Mouse (Mus musculus) CH12.LX (cell line): ENCODE measurements around the gene Car8. TPM values are rescaled to one million over a fixed set of nuclear protein-coding genes. Genes with fewer than 3 reads are reported as not detected.

ENCODE experiments used
- DNase-seq: peaks from one replicate; pipeline ENCODE4 v3.0.0-alpha.2; 2013; ENCODE audit errors: extremely low read depth
- H3K27ac ChIP-seq: 2 replicates; pipeline ENCODE4 v1.5.1; 2012; ENCODE audit warnings: low read depth, mild to moderate bottlenecking, control low read depth, moderate library complexity; ENCODE audit not compliant: insufficient read depth
- H3K27me3 ChIP-seq: replicated peaks from 2 replicates; pipeline ENCODE3; 2012; ENCODE audit warnings: inconsistent platforms
- H3K36me3 ChIP-seq, 2 experiments: replicated peaks in 1 of 2; 2 replicates each; pipeline versions ENCODE3 to v1.6.1; 2012; ENCODE audit warnings: inconsistent platforms in 1 of 2, low read length in 1 of 2, mild to moderate bottlenecking in 1 of 2, mixed read lengths in 1 of 2, moderate library complexity in 1 of 2; ENCODE audit not compliant: control insufficient read depth in 1 of 2, insufficient read depth in 1 of 2
- H3K4me1 ChIP-seq, 2 experiments: 2 replicates each; pipeline ENCODE4 v1.6.1; 2012; ENCODE audit warnings: inconsistent platforms in 1 of 2, moderate library complexity in 1 of 2; ENCODE audit not compliant: insufficient read depth in 2 of 2, control insufficient read depth in 1 of 2
- H3K4me2 ChIP-seq: 2 replicates; pipeline ENCODE4 v1.6.1; 2012; ENCODE audit warnings: low read depth, mild to moderate bottlenecking, control low read depth; ENCODE audit not compliant: poor library complexity, insufficient read depth, severe bottlenecking
- H3K4me3 ChIP-seq, 3 experiments: fragments of 150-350 bp in 1 of 3; sonication (generic) in 1 of 3; replicated peaks in 1 of 3; 2 replicates each; pipeline versions ENCODE3 to v1.5.1; 2011 to 2012; ENCODE audit warnings: low read depth in 2 of 3, low read length in 2 of 3, mild to moderate bottlenecking in 2 of 3, moderate library complexity in 2 of 3, control low read depth in 1 of 3, improper control_type of control experiment in 1 of 3, inconsistent platforms in 1 of 3, mixed read lengths in 1 of 3; ENCODE audit not compliant: poor library complexity in 1 of 3
- H3K79me2 ChIP-seq: replicated peaks from 2 replicates; pipeline ENCODE4 v1.6.1; 2012; ENCODE audit warnings: mild to moderate bottlenecking, moderate library complexity; ENCODE audit not compliant: control insufficient read depth, poor library complexity, insufficient read depth, severe bottlenecking; ENCODE audit errors: extremely low read depth
- H3K9ac ChIP-seq: 2 replicates; pipeline ENCODE4 v1.6.1; 2012; ENCODE audit warnings: low read depth, mild to moderate bottlenecking, control low read depth, moderate library complexity; ENCODE audit not compliant: insufficient read depth
- H3K9me3 ChIP-seq: replicated peaks from 2 replicates; pipeline ENCODE3; 2012; ENCODE audit warnings: low read length, inconsistent platforms, mixed read lengths
- E2F4 ChIP-seq: IDR thresholded peaks from 2 replicates; pipeline ENCODE4 v1.6.1; 2011; ENCODE audit warnings: low read depth, low read length, improper control_type of control experiment; ENCODE audit not compliant: insufficient replicate concordance
- ELF1 ChIP-seq: IDR thresholded peaks from 2 replicates; pipeline ENCODE4 v1.6.1; 2014; ENCODE audit warnings: low read depth, mild to moderate bottlenecking, inconsistent platforms, low read length, improper control_type of control experiment
- EP300 ChIP-seq: IDR thresholded peaks from 2 replicates; pipeline ENCODE4 v1.6.1; 2011; ENCODE audit warnings: low read length, improper control_type of control experiment
- GABPA ChIP-seq: IDR thresholded peaks from 2 replicates; pipeline ENCODE4 v1.6.1; 2012; ENCODE audit warnings: low read depth, low read length, improper control_type of control experiment, inconsistent platforms; ENCODE audit not compliant: insufficient replicate concordance
- JUN ChIP-seq: IDR thresholded peaks from 2 replicates; pipeline ENCODE4 v1.6.1; 2011; ENCODE audit warnings: low read depth, mild to moderate bottlenecking, low read length, improper control_type of control experiment, moderate library complexity; ENCODE audit not compliant: insufficient read depth
- KAT2A ChIP-seq: IDR thresholded peaks from 2 replicates; pipeline ENCODE4 v1.6.1; 2012; ENCODE audit warnings: low read length, improper control_type of control experiment, inconsistent platforms; ENCODE audit not compliant: insufficient replicate concordance
- MAZ ChIP-seq: IDR thresholded peaks from 2 replicates; pipeline ENCODE4 v1.6.1; 2012; ENCODE audit warnings: low read depth, mild to moderate bottlenecking, inconsistent platforms, low read length, improper control_type of control experiment, moderate library complexity
- MEF2A ChIP-seq: IDR thresholded peaks from 2 replicates; pipeline ENCODE4 v1.6.1; 2014; ENCODE audit warnings: low read depth, mild to moderate bottlenecking, inconsistent platforms, low read length, improper control_type of control experiment, borderline replicate concordance
- MYC ChIP-seq: IDR thresholded peaks from 2 replicates; pipeline ENCODE4 v1.6.1; 2011; ENCODE audit warnings: low read depth, mild to moderate bottlenecking, improper control_type of control experiment, low read length
- NRF1 ChIP-seq: IDR thresholded peaks from 2 replicates; pipeline ENCODE4 v1.6.1; 2014; ENCODE audit warnings: low read depth, mild to moderate bottlenecking, inconsistent platforms, low read length, improper control_type of control experiment, moderate library complexity
- POLR2A ChIP-seq: IDR thresholded peaks from 2 replicates; pipeline ENCODE4 v1.6.1; 2011; ENCODE audit warnings: low read depth, mild to moderate bottlenecking, improper control_type of control experiment, low read length
- POLR2AphosphoS2 ChIP-seq: IDR thresholded peaks from 2 replicates; pipeline ENCODE4 v1.6.1; 2011; ENCODE audit warnings: low read depth, low read length, improper control_type of control experiment
- RAD21 ChIP-seq: IDR thresholded peaks from 2 replicates; pipeline ENCODE4 v1.6.1; 2011; ENCODE audit warnings: low read depth, mild to moderate bottlenecking, low read length, improper control_type of control experiment, moderate library complexity
- SMC3 ChIP-seq: IDR thresholded peaks from 2 replicates; pipeline ENCODE4 v1.6.1; 2011; ENCODE audit warnings: low read depth, low read length, improper control_type of control experiment
- TBP ChIP-seq: conservative IDR thresholded peaks from 2 replicates; pipeline ENCODE4 v1.6.1; 2011; ENCODE audit warnings: low read depth, low read length, improper control_type of control experiment
- USF1 ChIP-seq: IDR thresholded peaks from 2 replicates; pipeline ENCODE4 v1.6.1; 2014; ENCODE audit warnings: low read depth, mild to moderate bottlenecking, inconsistent platforms, low read length, improper control_type of control experiment
- ZMIZ1 ChIP-seq: IDR thresholded peaks from 2 replicates; pipeline ENCODE4 v1.6.1; 2012; ENCODE audit warnings: low read depth, mild to moderate bottlenecking, inconsistent platforms, low read length, improper control_type of control experiment
- ZNF384 ChIP-seq: IDR thresholded peaks from 2 replicates; pipeline ENCODE4 v1.6.1; 2012; ENCODE audit warnings: low read depth, low read length, improper control_type of control experiment, inconsistent platforms
- dilution Hi-C: fragments of 300-500 bp; cut with MboI; formaldehyde crosslinking; loops from 2 replicates; pipeline ENCODE4 v1.14.3; 2020; ENCODE audit warnings: low sequenced_read_pairs; ENCODE audit not compliant: extremely low pct_unique_long_range_greater_than_20kb, extremely low pct_ligation_motif_present
- in situ Hi-C: fragments of 300-500 bp; cut with MboI; formaldehyde crosslinking; loops from 3 replicates; pipeline ENCODE4 v1.14.3; 2019; ENCODE audit warnings: low sequenced_read_pairs, low pct_ligation_motif_present, low pct_unique_long_range_greater_than_20kb, mixed read lengths
- polyA plus RNA-seq: library from polyadenylated mRNA; unstranded; fragments of >175 nt; gene quantifications from 2 replicates; pipeline ENCODE4 v1.2.1, GENCODE M21; 2012; ENCODE audit warnings: low read depth; ENCODE audit not compliant: insufficient read length
- total RNA-seq, 2 experiments: library from RNA; depleted of rRNA; stranded (reverse); fragments of 300-350 nt in 1 of 2; fragments of >200 nt in 1 of 2; gene quantifications; 2 replicates each; pipeline ENCODE4 v1.2.3; 2012 to 2014

The Car8 gene
- total and polyA plus RNA-seq, 3 experiments = not detected

GRCm38 (mm10) chr4:8245495-8246063 is 6.7 kb upstream of the Car8 start:
- Histone ChIP-seq H3K4me1 (no peaks in the 10 kb centered on the region), H3K9ac (no peak overlapping the region), H3K4me3 (no peak overlapping the region), H3K36me3 (no peaks in the 10 kb centered on the region), H3K27ac (no peak overlapping the region), H3K4me2 (no peak overlapping the region), H3K9me3 (no peaks in the 10 kb centered on the region), H3K79me2 (no peaks in the 10 kb centered on the region), H3K27me3 (no peaks in the 10 kb centered on the region)
- dilution Hi-C loops = no loop called here
- no peak for DNase-seq
- in situ Hi-C loops = no loop called here
- TF ChIP-seq EP300 = no peak
- no peak for TF ChIP-seq ZNF384
- TF ChIP-seq ZMIZ1 = no peak
- no peak for TF ChIP-seq E2F4
- no peak for TF ChIP-seq MYC
- no peak for TF ChIP-seq USF1
- TF ChIP-seq SMC3 = no peak
- no peak for TF ChIP-seq JUN
- no peak for TF ChIP-seq NRF1
- TF ChIP-seq KAT2A = no peak
- TF ChIP-seq MEF2A = no peak
- TF ChIP-seq GABPA = no peak
- TF ChIP-seq ELF1 = no peak
- TF ChIP-seq TBP = no peak
- TF ChIP-seq POLR2AphosphoS2 = no peak
- TF ChIP-seq POLR2A = no peak
- no peak for TF ChIP-seq MAZ

- H3K4me3 ChIP-seq = no peak overlapping the region
- H3K4me1 ChIP-seq = no peaks in the 10 kb centered on the region
- H3K36me3 ChIP-seq = no peaks in the 10 kb centered on the region
- H3K9me3 ChIP-seq = no peaks in the 10 kb centered on the region
- H3K9ac ChIP-seq = no peak overlapping the region
- no peaks in the 10 kb centered on the region for H3K27me3 ChIP-seq
- H3K4me2 ChIP-seq = no peak overlapping the region
- TF ChIP-seq GABPA = no peak
- TF ChIP-seq RAD21 = no peak
- TF ChIP-seq ELF1 = no peak
- in situ Hi-C loops (no loop called here), dilution Hi-C loops (no loop called here)
- H3K27ac ChIP-seq = no peak overlapping the region
- no peak for DNase-seq
- H3K79me2 ChIP-seq = no peaks in the 10 kb centered on the region
These were observed 6.2 kb upstream of the Car8 start for GRCm38 (mm10) chr4:8245062-8245461.
